Mouse (Mus musculus) lung, postnatal 4 days (tissue): ENCODE results near the gene Triobp.

ENCODE experiments used
- DNase-seq, 2 experiments: peaks; one replicate each; pipeline ENCODE4 v3.0.0; 2021

Gene Triobp

DNA sequence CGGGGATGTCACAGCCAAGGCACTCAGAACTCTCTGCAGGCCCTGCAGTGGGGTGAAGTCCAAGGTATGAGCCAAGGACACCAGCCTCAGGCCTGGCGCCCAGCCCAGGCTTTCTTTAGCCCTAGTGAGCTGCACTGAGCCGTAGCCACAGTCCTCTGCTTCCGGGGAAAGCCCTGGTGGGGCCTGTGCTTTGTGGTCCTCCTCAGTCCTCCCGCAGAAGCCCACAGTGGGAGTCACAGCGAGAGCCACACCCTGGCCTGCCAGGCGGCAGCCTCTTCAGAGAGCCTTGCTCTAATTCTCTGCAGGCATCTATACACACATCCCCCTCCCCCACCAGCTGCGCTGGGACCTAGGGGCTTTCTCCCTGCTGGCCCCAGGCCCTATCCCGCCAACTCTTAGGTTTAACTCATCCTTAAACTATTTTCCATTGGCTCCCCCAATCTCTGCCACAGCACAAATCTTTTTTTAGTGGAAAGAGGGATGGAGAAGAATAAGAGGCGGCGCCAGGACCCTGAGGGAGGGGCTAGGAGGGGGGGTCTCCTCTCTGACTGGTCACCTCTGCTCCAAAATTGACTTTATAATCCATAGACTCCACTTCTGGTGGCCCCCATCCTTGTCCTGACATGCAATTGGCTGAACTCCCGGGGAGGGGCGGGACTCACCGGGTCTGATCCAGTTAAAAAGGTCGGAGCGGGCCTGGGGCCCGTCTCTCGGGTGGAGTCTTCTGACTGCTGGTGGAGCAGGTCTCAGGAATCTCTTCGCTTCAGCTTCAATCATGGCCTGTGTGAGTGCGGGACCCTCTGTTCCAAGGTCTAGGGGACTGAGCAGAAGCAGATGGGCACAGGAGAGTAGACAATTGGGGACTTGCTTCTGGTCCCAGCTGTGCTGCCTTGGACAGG lies 21.3 kb upstream of the Triobp start, which contains the start of gene Lgals1:
TSS of gene Lgals1 (plus strand) at position 705 of the 899 bp plus-strand sequence.
- DNase-seq = peak; percentile 92 to 93

DNA sequence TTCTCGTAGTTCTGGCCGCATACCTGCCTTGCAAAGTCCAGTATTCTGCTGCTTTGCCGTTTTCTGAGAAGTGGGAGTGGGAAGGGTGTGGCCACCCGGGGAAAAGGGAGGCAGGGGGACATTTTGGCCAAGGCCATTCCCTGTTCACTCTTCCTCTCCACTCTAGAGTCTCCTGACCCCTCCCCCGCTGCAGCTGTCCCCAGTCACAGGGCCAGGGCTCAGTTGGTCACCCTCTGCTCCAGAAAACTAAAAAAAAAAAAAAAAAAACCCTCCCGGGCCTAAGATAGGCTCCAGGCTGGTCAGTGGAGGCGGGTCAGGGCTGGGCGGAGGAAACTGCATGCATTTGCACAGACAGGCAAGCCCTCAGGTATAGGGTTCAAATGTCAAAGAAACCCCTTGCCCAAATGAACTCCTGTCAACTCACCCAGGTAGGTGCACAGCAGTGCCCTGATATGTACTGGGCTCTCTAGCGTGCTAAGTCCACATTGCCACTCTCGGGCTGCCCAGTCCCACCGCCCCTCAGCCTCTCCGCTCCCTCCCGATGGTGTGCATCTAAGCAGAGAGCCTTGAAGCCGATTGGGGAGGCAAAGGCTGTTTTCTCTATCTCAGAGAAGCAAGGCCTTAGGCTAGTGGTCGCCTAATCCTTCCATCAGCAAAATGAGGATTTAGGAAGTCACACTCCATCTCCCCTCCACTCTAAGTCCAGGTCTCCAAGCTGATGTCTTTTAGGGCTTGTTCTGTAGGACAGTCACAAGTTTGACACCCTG lies 20.3 kb upstream of the Triobp start:
- peak; percentile 51 to 58 for DNase-seq

DNA sequence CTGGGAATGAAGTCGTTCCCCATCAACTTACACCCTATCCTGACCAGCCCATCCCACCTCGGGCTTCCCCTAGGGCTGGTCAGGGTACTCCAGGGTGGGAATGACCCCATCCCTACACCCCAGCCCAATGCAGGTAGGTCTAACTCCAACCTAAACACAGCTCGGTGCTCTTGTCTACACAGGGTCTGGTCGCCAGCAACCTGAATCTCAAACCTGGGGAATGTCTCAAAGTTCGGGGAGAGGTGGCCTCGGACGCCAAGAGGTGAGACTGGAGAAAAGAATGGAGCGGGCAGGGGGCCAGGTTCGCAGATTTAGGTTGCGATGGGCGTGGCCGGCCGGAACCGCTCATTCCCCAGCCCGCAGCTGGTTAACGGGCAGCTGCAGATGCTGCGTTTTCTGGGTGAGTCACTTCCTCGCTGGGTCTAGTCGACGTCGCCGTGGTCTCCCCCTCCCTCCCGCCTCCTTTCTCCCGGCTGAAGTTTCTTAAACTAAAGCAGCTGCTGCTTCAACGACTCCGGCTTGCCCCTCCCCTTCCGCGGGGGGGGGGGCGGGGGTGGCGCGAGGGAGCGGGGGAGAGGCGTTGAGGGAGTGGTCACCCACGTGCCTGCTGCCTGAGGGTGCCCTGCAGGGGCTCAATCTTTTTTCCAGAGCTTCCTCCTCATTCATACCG lies 19.6 kb upstream of the Triobp start:
- peak; percentile 87 to 92 for DNase-seq

DNA sequence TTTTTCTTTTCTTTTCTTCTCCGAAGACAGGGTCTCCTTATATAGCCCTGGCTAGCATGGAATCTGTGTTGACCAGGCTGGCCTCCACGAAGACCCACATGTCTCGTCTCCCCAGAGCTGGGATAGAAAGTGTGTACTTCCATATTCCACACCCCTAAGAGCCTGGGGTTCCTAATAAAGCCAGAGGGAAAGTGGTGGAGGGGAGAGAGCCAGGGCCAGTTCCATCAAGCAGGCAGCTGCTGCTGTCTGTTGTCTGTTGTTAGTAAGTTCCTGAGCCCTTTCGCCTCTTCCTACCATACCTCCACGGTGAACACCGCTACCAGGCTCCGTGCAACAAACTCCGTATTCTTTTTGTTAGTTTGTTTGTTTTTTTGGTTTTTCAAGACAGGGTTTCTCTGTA lies 19.0 kb upstream of the Triobp start:
- DNase-seq = peak in 1 of 2 experiments; percentile 14

DNA sequence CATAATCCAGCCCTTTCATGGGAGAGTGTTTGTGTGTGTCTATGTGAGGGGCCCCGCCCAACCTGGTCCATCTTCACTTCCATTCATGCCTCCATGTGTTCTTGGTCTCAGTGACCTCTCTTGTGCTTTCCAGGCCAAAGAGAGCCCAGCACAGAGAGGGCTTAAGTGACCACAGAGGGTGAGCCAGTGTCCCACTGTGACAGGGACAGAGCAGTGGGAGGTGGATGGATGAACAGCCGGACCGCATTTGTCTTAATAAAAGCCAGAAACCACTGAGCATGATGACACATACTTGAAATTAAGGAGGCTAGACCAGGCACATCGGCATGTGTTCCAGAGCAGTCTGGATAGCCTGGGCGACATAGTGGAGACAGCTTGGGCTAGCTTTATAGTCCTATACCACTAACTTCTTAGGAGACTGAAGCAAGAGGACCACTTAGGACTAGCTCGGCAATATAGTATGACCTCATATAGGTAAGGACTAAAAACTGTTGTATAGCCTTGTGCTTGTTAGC lies 17.3 kb upstream of the Triobp start:
- no peak for DNase-seq

DNA sequence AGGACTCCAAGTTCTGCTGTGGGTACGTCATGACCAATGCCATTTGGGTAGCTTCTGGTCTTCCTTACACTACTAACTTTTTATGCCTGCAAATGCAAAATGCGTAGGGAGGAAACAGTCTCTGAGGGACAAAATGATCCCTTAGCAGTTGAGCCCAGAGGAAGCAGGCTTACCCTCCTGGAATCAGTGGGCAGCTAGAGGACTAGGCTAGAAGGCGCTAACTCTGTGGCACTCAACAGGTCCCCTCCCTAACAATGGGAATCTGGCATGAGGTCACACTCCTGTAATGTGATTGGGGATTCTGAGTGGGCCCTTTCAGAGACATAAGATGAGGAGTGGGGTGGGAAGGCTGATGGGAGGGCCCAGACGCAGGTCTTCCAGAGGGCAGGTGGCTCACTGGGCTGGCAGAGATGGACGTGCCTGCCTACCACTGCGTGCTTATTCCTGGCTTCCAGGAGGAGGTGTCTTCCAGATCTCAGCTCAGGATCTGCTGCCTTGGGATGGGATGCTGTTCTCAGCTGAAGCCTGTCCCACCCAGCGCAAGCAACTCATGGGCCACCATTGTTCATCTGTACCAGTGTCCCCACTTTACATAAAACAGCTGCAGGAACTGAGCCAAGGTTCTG lies 16.6 kb upstream of the Triobp start:
- no peak for DNase-seq

DNA sequence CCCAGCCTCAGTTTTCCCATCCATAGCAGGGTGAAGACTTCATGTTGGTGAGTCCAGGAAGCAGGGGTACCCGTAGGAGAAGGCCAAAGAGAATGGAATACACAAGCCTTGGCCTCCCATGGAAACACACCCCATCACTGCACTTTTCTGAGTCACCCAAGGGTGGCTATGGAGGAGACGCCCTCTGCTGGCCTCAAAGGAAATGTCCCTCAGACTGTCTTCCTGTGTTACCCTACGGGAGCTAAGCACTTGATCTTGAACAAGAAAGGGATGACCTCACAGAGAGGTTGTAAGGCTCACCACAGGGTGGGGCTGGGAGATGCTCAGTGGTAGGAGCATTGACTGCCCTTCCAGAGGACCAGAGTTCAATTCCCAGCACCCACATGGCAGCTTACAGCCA lies 15.9 kb upstream of the Triobp start:
- DNase-seq = peak; percentile 64 to 78

DNA sequence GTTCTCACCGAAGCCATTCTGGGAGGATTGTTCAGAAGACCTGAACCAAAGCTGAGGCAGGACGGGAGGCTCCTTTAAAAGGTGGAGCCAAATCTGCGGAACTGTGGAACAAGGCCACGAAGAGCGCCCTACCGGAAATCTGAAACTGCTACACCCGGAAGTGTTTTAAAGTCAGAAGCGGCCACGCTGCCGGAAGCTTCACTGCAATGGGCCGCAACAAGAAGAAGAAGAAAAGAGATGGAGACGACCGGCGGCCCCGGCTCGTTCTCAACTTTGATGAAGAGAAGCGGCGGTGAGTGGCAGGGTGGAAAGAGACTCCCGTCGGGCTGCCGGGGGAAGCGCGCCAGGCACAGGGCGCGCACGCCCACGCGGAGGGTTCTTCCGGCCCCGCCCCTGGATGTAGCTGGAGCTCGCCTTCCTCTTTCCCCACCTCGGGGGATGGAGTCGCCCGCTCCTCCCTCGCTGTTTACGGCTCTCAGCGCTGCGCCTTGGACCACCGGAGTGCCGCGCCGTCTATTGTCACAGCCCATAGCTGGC lies 12.7 kb upstream of the Triobp start, which contains the start of gene Nol12:
TSS of gene Nol12 (plus strand) at position 150 of the 537 bp plus-strand sequence.
- DNase-seq = peak; percentile 86 to 90

DNA sequence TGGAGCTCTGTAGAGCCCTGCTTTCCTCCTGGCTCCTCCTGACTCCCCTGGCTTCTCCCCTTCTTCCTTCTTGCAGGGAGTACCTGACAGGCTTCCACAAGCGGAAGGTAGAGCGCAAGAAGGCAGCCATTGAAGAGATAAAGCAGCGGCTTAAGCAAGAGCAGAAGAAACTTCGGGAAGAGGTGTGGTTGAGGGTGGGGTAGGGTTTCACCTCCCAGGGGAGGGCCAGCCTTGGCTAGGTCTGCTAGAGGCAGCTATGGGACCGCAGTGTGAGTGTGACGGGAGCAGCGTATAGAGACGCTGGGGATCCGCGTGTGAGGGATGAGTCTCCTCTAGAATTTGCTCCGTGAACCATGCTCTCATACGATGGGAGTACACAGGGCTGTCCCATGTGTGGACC lies 11.1 kb upstream of the Triobp start:
- no peak for DNase-seq

DNA sequence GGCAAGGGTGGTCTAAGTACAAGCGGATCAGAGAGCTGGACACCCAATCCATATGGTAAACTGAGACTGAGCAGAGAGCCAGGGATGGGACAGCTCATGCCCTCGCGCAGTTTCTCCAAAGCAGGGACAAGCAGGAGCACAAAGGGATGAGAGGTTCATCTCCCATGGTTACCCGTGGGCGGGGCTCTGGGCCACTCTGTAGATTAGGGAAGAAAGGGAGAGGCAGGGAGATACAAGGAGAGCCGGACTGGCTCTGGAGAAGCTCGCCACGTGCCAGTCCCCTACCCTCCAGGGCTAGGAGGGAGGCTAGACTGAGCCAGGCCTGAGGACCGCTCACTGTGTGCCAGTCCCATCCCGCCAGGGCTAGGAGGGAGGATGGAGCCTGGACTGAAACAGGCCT lies 10.2 kb upstream of the Triobp start:
- DNase-seq = no peak

DNA sequence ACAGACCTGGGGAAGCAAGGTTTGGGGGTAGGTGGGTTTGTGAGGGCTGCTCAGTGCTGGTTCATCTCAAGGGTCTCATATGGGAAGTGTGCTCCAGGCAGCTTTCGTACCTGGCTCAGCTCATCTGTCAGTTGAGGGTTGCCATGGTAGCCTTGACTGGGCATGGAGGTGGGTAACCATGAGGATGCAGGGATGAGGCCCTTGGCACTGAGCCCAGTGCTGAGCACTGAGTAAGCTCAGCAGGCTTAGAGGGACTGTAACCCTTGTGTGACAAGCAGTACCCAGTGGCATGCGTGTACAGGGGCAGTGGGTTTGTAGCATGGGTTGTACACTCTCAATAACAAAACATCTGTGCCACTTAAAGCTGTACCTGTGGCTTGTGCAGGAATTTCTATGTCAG lies 9.6 kb upstream of the Triobp start:
- DNase-seq = no peak

DNA sequence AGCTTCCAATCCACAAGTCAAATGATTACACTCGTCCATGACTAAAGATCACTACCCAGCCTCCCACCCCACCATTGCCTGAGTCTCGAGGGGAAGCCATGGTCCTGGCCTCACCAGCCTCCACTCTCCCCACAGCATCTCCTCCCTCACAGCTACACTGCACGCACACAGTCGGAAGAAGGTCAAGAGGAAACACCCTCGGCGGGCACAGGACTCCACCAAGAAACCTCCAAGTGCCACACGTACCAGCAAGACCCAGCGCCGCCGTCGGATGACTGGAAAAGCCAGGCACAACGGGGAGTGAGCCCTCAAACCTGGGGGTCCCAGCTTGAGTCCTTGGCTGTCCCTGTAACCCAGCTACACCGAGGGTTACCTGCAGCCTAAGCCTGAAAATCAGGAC lies 7.2 kb upstream of the Triobp start:
- DNase-seq = no peak

DNA sequence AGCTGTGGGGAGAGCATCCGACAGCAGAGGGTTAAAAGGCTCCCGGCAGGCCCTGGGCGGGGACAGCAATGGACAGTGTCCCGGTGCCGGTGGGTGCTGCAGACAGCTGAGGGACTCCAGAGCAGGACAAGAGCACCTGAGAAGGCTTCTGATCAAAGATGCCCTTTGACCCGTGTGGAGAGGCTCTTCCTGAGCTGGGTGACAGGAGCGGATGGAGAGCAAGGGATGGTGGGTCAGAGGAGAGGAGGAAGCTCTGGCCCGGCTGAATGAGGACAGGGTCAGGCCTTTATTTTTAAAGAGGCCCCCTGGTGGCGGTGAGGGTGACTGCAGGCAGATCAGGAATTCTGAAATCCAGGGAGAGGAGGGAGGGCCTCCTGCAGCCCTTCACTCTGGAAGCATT lies 4.9 kb upstream of the Triobp start:
- peak; percentile 82 to 88 for DNase-seq

DNA sequence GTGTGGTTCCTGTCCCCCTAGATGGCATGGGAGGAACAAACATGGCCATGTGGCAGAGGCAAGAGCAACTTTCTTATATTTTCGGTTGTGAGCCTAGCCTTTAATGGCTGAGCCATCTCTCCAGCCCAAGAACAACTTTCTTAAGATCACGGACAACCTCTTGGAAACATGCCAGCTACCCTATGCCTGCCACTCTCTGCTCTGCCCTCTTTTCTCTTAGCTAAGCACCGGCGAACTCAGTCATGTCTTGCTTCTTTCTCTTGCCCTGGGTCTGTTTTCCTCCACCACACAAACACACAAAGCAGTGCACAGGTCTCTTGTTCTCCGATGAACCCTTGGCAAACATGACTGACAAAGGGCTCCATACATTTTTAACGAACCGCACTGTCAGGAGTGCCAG lies 1.3 kb upstream of the Triobp start:
- DNase-seq = no peak

DNA sequence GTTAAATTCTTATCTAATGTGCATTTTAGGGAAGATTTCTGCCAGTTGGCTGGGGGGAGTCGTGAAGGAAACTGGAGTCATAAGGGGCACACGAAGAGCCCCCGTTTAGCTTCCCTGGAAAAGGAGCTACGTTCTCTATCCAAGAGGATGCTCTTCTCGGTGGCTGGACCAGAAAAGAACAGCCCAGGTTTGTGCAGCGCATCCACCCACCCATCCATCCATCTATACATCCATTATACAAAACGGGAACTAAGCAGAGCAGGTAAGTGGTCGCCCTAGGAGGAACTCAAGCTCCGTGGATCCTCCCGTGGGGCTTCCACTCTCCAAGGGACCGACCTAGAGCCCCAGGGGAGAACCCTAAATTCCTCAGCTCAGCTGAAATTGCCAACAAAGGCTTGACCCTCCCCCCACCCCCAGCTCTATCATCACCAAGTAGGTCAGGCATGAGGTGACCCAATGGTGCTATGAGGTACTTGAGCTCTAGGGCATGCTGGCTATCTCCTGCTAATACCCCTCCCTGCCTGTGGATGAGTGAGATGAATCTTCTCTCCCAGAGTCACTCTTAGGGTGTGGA lies 715 bp downstream of the Triobp start:
- DNase-seq = no peak

DNA sequence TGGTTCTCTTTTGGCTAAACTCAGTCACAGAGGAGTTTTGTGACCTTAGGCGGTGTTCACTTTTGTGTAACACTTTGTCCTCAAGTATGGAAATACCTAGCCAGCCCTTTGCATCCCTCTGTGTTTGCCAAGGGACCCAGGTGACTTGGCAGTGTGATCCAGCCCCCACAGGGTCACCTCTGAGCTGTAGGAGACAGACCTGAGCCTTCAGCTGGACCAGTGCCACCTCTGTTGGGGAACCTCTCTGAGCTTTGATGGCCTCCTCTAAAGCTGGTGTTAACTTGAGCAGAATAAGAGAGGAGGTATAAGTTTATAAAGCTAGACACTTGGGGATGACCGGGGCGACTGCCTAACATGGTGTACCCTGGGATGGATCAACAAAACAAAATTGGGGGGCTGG lies 1.4 kb downstream of the Triobp start:
- no peak for DNase-seq

DNA sequence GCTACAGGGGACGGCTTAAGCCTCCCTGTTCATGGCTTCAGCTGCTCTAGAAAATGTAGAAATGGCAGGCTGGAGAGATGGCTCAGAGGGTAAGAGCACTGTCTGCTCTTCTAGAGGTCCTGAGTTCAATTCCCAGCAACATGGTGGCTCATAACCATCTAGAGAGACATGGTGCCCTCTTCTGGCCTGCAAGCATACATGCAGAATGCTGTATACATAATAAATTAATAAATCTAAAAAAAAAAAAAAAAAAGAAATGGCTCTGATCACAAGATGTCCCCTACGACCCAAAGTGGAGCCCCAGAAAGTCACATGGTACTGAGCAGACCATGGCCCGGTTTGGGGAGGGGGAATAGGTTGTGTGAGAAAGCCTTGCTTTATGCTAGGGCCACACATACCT lies 8.1 kb downstream of the Triobp start:
- DNase-seq = no peak

DNA sequence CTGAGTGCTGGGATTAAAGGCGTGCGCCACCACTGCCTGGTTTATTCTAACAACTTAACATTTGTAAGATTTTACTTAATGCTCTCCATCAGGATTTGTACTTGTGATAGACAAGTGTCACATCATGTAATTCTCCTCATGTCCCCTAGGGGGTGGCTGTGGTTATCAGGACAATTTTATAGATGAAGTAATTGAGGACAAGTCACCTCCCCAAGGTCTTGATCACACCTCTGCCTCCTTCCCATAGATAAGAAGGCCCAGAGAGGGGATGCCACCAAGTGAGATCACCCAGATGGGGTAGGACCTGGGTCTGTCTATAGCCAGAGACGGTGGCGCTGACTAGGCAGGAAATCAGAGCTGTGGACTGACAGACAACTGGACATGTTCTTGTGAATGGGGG lies 8.8 kb downstream of the Triobp start:
- DNase-seq = peak in 1 of 2 experiments; percentile 20

DNA sequence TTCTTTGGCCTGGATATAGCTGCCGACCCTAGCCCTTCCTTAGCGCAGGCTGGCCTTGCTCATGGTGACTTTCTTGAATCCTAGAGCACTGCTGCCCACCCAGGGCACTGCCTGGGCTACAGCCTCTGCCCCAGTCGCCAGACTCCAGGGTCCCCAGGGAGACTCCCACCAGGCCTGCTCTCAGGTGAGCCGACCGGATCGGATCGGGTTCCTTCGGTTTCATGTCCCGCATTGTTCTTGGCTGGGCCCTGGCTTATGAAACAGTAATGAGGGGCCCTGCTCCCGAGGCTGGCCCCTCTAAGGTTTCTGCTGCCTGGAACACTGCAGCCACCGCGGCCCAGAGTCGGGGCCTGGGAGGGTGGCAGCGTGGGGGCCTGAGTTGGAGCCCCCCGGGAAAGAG lies 9.5 kb downstream of the Triobp start:
- DNase-seq = no peak

DNA sequence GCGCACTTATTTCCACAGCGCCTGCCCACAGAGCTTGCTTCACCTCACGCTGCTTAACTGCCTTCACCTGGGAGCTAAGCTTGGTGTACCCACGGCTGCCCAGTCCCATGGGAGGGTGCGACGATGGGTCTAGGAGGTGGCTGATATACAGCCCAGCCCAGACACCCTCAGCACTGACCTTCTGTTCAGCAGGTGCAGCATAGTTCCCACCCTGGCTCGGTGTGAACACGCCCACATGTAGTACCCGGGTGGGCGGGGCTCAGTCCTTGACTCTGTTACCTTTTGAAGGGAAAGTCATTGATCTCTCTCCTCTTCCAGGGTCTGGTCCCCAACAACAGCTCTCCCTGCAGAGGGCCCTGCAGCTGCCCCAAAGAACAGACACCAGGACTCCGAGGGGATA lies 12.0 kb downstream of the Triobp start:
- no peak for DNase-seq

DNA sequence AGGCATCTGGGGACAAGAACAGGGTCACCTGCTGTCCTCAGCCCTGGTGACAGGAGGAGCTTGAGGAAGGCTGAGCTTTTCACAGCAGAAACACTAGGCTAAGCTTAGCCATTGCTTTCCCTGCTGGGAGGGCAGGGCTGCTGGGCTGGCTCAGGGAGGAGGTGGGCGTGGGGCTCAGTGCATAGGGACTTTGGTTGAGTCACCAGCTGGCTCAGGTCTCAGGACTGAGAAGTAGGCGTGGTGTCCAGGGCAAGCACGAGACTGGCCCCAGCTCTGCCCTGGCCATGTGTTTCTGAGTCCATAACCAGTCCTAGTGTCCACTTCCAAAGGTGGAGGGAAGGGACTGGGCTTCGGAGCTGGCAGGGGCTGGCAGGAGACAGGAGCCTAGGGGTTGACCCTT lies 12.6 kb downstream of the Triobp start:
- DNase-seq = no peak

DNA sequence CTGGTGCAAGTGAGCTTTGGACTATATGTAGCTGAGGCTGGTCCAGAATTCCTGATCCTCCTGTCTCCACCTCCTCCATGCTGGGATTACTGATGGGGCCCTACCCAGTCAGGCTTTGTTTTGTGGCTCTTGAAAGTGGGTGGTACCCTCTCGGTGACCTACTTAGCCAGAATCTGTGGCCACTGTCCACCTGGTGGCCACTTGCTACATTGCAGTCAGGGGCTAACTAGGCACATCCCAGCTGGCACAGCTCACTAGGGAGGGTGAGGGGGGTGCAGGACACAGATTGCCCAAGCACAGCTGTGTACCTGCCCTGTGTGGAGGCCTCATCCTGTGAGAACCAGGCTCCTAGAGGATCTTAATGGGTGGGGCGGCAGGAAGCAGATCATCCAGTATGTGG lies 15.4 kb downstream of the Triobp start:
- peak; percentile 85 for DNase-seq
